Mouse (Mus musculus): ENCODE measurements around the gene Olfr603. TPM values are rescaled to one million over a fixed set of nuclear protein-coding genes. Genes with fewer than 3 reads are reported as not detected.
"Not testable (repeated sequence)": the region's sequence is repeated elsewhere in the genome, so short reads cannot be mapped to it uniquely, and the experiment has no call there.

Olfr603 gene
- total RNA-seq (2021), result not detected
- long read RNA-seq, experiment 1, result 0 reads
- long read RNA-seq, experiment 2, result 0 reads

GRCm38 (mm10) chr7:103386077-103386476, at the start of gene Olfr603:
TSS of gene Olfr603 (minus strand) at chr7:103386177.
- DNase-seq, result no peak

GRCm38 (mm10) chr7:103414772-103415171, 28.8 kb upstream of the Olfr603 start, which contains the start of gene Usp17lc:
TSS of gene Usp17lc (plus strand) at chr7:103415072.
- DNase-seq, result not testable (repeated sequence)

- DNase-seq, result not testable (repeated sequence)
Observed at GRCm38 (mm10) chr7:103406521-103407055, 20.6 kb upstream of the Olfr603 start.

- DNase-seq, result no peak
Observed at GRCm38 (mm10) chr7:103398981-103399380, 13.0 kb upstream of the Olfr603 start.

- DNase-seq, result no peak
Observed at GRCm38 (mm10) chr7:103397758-103398157, 11.8 kb upstream of the Olfr603 start.

GRCm38 (mm10) chr7:103362555-103362954, 23.4 kb downstream of the Olfr603 start, which contains the start of gene Olfr601:
TSS of gene Olfr601 (minus strand) at chr7:103362655.
- DNase-seq, result no peak

GRCm38 (mm10) chr7:103349569-103349968, 36.4 kb downstream of the Olfr603 start, which contains the start of gene Olfr600:
TSS of gene Olfr600 (minus strand) at chr7:103349669.
- DNase-seq, result no peak

GRCm38 (mm10) chr7:103335617-103336016, 50.4 kb downstream of the Olfr603 start, which contains the start of gene Olfr599:
TSS of gene Olfr599 (plus strand) at chr7:103335917.
- DNase-seq, result no peak

Small RNA genes lying within 50 kb of the gene (microRNA-seq; reads per million reads assigned to microRNA genes)
- gene Gm25774 (ENCODE audit: borderline replicate concordance in 2 of 2), result 0 reads per million in 2 experiments

Other genes with a start within 250 kb of the Olfr603 start
- not detected for gene Olfr588-ps1, start 245.3 kb downstream of the Olfr603 start, total RNA-seq (2021)
- not detected for gene Olfr589, start 229.8 kb downstream of the Olfr603 start, total RNA-seq (2021)
- not detected for gene Olfr591, start 207.8 kb downstream of the Olfr603 start, total RNA-seq (2021)
- gene Olfr592, start 201.4 kb downstream of the Olfr603 start, total RNA-seq (2021), result not detected
- gene Olfr593, start 174.3 kb downstream of the Olfr603 start, total RNA-seq (2021), result not detected
- not detected for gene Olfr594, start 169.2 kb downstream of the Olfr603 start, total RNA-seq (2021)
- gene Usp17ld, start 133.7 kb downstream of the Olfr603 start, total RNA-seq (2021), result not detected
- gene Olfr596, start 80.5 kb downstream of the Olfr603 start, total RNA-seq (2021), result not detected
- gene Olfr597, start 69.9 kb downstream of the Olfr603 start, total RNA-seq (2021), result not detected
- not detected for gene Olfr598, start 62.6 kb downstream of the Olfr603 start, total RNA-seq (2021)
- not detected for gene Olfr599, start 50.3 kb downstream of the Olfr603 start, total RNA-seq (2021)
- not detected for gene Olfr600, start 36.5 kb downstream of the Olfr603 start, total RNA-seq (2021)
- gene Olfr601, start 23.5 kb downstream of the Olfr603 start, total RNA-seq (2021), result not detected
- gene Usp17lc, start 28.9 kb upstream of the Olfr603 start, total RNA-seq (2021), result not detected
- gene Olfr605, start 59.3 kb upstream of the Olfr603 start, total RNA-seq (2021), result not detected
- not detected for gene Olfr606, start 62.9 kb upstream of the Olfr603 start, total RNA-seq (2021)
- not detected for gene Olfr607, start 78.0 kb upstream of the Olfr603 start, total RNA-seq (2021)
- gene Olfr608, start 83.7 kb upstream of the Olfr603 start, total RNA-seq (2021), result not detected
- not detected for gene Olfr609, start 111.9 kb upstream of the Olfr603 start, total RNA-seq (2021)
- not detected for gene Olfr610, start 125.9 kb upstream of the Olfr603 start, total RNA-seq (2021)
- gene Olfr611, start 134.7 kb upstream of the Olfr603 start, total RNA-seq (2021), result not detected
- gene Olfr612, start 156.5 kb upstream of the Olfr603 start, total RNA-seq (2021), result not detected
- not detected for gene Olfr613, start 161.9 kb upstream of the Olfr603 start, total RNA-seq (2021)
- gene Olfr615, start 169.9 kb upstream of the Olfr603 start, total RNA-seq (2021), result not detected
- not detected for gene Olfr616, start 183.0 kb upstream of the Olfr603 start, total RNA-seq (2021)
- gene Olfr617, start 186.9 kb upstream of the Olfr603 start, total RNA-seq (2021), result not detected
- gene Olfr618, start 203.9 kb upstream of the Olfr603 start, total RNA-seq (2021), result not detected
- not detected for gene Olfr619, start 214.4 kb upstream of the Olfr603 start, total RNA-seq (2021)
- not detected for gene Olfr620, start 226.4 kb upstream of the Olfr603 start, total RNA-seq (2021)

All from gastrocnemius, postnatal 25 days (tissue).